Mouse (Mus musculus) adrenal gland, postnatal 4 days (tissue): ENCODE measurements around the gene Fundc1. TPM values are rescaled to one million over a fixed set of nuclear protein-coding genes. Genes with fewer than 3 reads are reported as not detected.
A peak's percentile ranks its signal among the peaks of the same experiment; 100 is the strongest.
"Not testable (repeated sequence)": the region's sequence is repeated elsewhere in the genome, so short reads cannot be mapped to it uniquely, and the experiment has no call there.

Experiments used
- DNase-seq, 2 experiments: peaks; one replicate each; pipeline ENCODE4 v3.0.0; 2021 to 2022; ENCODE audit warnings: low spot score in 2 of 2, mixed read lengths in 2 of 2
- long read RNA-seq, 2 experiments: library from polyadenylated mRNA; stranded (forward); transcript quantifications; one replicate each; pipeline ENCODE4 v2.0.0; 2021
- total RNA-seq, 2 experiments: library from RNA; stranded (reverse); gene quantifications; 2 replicates each; pipeline ENCODE4 v1.2.3; 2021

The Fundc1 gene
- total RNA-seq = 10 to 100 TPM; 47.0 to 52.8 TPM
- long read RNA-seq, experiment 1, transcript Fundc1-201 (5 exons, 1,983 nt) = major isoform, 46 of 51 reads
- long read RNA-seq, experiment 1, partial matches to known transcripts = 0 of 51 reads
- long read RNA-seq, experiment 1, other reads (novel, unspliced or antisense) = 4 of 51 reads
- long read RNA-seq, experiment 2, transcript Fundc1-201 (5 exons, 1,983 nt) = major isoform, 62 of 66 reads
- long read RNA-seq, experiment 2, partial matches to known transcripts = 0 of 66 reads
- long read RNA-seq, experiment 2, other reads (novel, unspliced or antisense) = 0 of 66 reads

DNA sequence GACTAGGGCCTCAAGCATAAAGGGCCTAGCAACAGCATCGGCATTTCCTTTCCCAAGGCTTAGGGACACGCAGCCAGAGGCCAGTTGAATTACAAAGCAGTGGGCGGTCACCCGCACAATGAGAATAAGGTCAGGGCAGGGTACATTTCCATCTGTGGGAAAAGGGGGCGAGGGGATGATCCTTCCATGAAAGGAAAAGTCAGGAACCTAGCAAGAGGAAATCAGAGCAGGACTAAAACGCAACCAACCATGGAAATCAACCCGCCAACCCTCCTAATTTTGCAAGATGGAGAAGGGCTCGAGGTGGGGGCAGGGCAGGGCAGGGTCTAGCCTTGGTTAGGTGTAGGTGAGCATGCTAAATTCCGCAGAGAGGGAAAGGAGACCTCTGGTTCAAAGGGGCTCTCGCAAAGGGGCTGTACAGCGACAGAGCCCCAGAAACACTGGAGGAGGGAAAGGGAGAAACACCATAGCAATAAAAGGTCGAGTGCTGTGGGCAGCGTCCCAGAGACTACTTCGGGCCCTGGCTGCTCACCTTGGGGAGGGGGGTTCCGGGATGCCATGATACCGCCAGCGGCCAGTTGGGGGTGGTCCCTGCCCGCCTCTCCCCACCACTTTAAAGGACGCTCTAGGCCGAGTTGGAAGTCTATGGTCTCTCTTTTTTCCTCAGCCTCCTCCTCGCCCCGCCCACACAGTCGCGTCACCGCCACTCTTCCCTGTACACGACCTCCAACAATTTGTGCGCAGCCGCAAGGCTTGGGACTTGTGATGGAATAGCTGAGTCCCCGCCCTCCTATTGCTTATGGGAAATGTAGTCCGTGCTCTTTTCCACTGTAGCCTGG, at the start of gene Fundc1:
Fundc1 (minus strand) TSS at position 705 of the 839 bp plus-strand sequence.
- DNase-seq = peak; percentile 55 to 78

DNA sequence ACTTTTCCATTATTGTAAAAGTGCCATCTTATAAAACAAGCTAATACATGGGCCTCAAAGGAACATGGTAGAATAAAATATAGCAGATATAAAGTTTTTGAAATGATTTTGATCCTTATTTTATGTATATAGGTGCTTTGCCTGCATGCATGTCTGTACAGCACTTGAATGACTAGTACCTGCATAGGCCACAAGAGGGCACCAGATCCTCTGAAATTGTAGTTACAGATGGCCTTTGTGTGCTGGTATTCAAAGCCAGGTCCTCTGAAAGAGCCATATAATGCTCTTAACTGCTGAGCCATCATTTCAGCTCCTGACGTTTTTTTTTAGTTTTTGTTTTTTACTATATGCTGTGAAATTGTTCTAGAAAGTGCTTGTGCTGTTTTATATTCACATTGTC, 39.1 kb upstream of the Fundc1 start:
- DNase-seq = no peak

DNA sequence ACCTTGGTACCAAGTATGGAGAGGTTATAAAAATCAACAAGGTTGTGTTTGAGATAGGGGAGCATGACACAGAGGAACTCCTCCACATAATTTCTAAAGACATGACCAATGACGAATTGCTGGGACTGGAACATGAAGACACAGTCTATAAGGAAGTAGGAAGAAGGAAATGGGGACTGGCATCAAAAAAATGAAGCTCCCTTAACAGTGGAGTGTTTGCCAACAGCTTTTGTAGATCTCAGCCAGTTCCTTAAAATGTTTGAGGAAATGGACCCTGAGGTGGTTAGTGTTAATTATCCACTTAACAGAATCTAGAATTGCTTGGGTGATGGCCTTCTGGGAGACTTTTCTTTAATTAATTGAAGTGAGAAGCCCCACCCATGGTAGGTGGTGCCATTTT, 36.6 kb upstream of the Fundc1 start:
- DNase-seq = no peak

DNA sequence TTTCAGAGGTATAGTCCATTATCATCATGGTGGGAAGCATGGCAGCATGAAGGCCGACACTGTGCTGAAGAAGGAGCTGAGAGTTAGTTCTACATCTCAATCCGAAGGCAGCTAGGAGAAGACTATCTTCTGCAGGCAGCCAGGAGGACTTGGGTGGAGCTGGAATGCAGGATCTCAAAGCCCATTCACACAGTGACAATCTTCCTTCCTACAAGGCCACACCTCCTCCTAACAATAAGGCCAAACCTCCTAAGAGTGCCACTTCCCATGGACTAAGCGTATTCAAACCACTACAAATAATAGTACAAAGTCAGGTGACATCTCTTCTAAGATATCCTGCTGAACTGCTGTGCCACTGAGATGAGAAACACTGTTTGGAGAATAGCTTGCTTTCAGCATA, 35.5 kb upstream of the Fundc1 start:
- DNase-seq = no peak

DNA sequence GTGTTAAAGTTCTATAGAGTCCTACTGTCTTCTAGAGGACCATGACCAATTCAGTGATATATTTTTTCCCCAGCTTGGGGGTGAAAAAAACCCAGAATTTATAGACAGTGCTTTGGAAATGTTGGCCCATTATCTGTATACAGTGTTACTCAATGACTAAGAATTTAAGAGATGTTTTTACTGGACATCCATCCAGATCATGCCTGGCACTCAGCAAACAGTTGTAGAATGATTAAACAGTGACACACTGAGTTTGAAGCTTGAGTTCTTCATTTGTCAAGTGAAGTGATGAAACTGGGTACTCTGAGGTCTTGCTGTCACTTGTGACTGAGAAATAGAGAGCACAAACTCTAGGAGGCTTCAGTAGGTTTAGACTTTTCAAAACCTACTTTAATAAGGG, 21.2 kb upstream of the Fundc1 start:
- DNase-seq = no peak

DNA sequence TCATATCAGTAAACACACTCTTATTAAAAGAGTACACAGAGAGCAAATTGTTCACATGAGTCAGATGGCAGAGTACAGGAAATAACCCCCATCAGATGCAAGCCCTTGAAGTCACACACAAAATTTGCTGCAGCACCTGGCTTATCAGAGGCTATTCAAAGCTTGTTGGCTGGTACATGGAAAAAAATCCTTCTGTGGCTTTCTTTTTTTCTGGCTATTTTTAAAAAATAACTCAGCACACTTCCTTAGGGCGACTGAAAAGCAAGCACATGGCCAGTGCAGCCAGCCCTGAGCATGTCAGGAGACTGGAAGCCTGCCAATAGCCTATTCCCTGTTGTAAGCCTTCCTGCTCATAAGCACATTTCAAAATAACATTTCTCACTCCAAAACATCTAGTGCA, 18.6 kb upstream of the Fundc1 start:
- DNase-seq = no peak

DNA sequence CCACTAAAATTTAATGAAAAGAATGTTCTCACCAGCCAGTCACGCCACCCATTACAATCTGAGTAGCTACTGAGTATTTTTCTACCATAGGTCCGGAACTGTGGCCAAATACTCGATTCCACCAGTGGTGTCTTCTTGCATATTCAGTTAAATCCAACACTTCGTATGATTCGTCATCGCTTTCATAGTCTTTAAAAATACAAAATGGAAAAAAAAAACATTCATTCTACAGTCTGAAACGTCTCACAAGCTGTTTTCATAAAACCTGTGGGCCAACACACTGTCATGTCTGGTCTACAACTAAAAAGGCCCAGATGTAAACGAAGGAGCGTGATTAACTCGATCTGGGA, 879 bp downstream of the Fundc1 start:
- DNase-seq = no peak

DNA sequence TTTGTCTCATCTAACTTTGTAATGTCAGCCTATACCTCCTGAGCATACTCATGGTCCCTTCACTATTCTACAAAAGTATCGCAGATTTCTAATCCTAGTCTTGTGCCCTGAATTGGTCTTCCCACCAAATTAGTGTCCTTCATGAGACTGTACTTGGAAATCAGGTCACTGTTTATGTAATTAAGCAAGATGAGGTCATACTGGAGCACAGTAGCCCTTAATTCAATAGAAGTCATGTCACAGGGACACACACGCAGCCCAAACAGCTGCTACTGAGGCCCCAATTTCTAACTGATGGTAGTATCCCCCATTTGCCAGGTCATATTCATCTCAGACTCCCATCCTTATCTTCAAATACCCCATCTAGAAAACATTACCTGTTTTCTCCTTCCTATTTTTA, 3.5 kb downstream of the Fundc1 start:
- no peak for DNase-seq

DNA sequence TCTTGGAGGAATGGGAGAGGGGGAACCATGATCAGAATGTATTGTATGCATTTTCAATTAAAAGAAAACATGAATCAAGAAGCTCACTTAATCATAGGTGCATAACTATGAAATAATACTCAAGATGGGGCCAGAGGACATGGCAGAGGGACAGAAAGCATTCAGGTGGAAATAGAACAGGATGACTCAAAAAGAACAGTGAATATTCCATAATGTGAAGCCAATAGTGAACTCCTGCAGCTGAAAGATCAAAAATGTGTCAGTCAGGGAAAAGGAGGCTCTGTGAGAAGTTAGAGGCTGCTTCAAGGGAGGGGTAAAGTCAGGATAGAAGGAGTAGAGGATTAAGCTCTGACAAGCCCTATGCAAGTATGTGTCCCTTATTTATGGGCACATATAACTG, 6.4 kb downstream of the Fundc1 start:
- no peak for DNase-seq

DNA sequence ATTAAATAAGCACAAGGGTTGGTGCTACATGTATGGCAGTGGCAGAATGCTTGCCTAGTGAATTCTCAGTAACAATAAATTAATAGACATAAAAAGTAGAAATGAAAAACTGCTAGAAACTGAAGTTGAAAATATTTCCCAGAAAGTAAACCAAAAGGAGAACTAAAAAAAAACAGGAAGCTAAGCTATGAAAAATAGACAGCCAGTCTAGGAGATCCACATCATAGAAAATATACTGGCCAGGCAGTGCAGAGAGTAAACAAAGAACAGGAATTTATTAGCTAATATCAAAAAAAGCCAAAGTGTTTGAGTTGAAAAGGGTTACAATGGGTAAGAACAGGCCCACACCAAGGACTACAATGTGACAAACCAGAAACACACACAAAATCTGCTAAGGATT, 7.4 kb downstream of the Fundc1 start:
- DNase-seq = no peak

DNA sequence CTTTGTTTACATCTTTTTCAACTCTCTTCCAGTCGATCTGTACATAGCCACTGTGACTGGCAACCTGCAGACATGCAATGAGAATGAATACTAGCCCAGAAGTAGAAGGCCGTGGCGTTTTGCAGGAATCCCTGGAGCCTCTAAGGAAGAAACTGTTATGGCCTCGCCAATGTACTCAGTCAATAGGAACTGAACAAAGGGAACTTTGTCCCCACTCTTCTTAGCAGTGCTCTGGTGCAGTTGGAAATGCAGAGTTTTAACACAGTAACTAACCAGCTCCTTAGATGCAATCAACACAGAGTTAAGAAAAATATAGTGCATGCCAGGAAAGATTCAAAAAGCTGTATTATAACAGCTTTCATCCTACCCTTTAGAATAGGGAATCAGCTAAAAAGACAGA, 13.4 kb downstream of the Fundc1 start:
- DNase-seq = no peak

DNA sequence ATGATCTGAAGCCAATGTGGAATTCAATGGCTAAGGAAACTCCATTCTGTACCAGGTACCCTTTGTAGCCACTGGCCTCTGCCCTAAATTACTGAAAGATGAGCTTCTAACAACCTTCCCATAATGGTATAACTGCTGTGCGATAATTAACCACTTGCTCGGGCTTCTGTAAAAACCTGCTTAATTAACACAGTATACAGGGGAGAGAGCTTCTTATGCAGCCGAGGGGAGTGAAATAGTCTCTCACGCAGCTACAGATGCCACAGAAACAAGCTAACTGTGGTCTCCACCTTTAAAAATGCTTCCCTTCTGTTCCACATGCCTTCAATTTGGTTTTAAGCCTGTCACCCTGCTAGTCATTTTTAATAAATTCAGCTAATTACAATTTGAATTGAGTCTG, 17.6 kb downstream of the Fundc1 start:
- no peak for DNase-seq

DNA sequence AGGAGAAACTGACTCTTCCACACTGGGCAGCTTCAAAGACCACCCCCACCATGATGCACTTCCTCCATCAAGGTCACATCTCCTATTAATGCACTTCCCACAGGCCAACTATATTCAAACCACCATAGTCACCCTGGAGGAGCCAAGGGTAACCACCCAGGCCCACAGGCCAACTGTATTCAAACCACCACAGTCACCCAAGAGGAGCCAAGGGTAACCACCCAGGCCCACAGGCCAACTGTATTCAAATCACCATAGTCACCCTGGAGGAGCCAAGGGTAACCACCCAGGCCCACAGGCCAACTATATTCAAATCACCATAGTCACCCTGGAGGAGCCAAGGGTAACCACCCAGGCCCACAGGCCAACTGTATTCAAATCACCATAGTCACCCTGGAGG, 20.5 kb downstream of the Fundc1 start:
- DNase-seq = not testable (repeated sequence)

DNA sequence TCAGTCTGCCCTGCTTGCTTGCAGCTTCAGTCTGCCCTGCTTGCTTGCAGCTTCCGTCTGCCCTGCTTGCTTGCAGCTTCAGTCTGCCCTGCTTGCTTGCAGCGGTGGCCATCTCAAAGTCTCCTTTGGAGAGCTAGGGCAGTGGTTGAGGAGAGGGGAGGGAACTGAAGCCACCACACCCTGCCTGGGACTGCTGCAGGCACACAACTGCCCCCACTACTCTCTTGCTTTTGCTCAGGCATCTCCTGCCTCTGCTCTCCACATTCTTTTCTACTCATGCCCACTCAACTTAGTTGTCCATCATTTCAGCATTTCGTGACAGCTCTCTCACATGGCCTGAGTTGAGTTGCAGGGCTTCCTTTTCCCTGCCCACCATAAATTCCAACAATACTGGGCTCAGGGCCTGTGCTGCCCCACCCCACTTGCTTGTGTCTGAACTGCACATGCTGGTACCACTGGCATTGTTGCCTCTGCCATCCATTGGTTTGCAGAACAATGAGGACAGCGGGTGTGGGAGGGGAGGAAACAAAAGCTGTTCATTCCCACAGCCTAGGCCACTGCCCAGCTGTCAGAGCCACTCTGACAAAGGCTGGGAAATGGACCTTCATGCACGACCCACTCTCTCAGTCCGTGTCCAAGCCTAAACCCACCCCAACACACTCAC, 24.9 kb downstream of the Fundc1 start:
- no peak for DNase-seq

DNA sequence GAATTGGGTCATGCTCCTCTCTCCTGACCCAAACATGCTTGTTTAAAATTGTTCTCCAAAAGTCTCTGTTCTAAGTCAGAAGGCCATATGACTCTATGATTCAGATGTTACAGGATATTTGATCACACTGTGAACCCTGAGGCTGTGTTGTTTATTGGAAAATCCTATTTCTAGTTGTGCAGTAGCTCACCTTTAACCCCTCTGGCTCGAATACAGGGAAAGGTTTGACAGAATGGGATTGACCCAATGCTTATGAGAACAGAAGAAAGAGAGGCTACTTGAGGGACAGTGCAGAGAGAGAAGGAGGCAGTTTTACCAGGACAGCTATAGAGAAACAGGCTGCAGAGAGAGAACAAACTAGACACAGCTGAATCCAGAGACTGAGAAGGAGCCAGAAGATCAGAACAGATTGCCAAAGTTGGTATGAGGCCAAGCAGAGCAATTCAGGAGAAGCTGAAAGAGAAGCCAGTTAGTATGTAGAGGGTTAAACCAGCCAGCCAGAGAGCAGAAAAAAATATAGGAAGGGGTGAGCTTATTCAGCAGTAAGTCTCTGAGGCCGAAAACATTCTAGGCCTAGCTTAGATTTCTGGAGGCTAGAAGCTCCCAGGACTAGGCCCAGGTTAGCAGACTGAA, 27.1 kb downstream of the Fundc1 start:
- no peak for DNase-seq

DNA sequence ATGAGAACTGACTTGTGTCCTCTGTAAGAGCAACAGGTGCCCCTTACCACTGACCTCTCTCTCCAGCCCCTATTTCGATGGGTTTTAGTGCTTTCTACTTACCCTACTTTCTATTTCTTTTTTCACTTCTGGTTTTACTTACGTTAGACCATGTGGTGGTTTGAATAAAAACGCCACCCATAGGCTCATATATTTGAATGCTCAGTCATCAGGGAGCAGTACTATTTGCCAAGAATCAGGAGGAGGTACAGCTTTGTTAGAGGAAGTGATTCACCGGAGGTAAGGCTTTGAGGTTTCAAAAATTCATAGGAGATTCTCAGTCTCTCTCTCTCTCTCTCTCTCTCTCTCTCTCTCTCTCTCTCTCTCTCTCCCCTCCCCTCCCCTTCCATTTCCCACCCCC, 34.4 kb downstream of the Fundc1 start:
- no peak for DNase-seq

DNA sequence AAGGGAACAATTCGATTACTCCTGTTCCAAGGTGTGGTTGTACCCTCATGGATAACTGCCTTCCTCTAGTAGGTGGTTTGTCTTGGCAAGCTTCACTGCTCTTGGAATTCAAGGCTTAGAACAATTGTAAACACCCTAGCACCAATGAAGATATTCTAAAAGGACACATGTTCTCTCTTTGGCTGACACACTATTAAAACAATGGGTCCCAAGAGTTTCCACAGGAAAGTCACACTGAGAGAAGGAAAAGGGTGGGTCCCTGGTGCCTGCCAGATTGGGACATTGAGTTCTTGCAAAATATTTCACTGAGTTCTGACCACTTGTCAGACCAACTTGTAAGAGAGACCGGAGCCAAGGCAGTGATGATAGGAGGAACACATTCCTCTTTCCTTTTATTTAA, 45.1 kb downstream of the Fundc1 start:
- DNase-seq = no peak

DNA sequence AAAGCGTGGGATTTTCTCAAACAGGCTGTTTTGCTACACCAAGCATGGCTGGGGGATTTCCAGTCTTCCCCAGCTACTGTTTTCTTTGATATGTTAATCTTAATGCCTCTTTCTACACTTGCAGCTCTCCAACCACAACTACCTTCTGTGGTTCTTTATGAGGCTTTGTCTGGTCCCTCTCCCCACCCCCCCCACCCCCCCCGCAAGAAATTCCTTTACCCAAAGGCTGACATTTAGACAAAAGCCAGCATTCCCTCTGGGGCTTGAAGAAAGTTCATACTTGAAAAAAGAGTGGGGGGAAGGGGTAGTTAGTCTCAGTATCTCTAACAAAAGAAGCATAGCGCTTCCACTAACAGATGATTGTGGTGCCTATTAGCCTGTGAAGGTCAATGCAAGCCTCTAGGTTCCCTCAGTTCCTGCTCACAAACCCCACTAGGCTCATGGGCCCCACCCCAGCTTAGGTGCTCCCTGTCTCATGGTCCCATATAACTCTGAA, 50.9 kb downstream of the Fundc1 start:
- DNase-seq = no peak

DNA sequence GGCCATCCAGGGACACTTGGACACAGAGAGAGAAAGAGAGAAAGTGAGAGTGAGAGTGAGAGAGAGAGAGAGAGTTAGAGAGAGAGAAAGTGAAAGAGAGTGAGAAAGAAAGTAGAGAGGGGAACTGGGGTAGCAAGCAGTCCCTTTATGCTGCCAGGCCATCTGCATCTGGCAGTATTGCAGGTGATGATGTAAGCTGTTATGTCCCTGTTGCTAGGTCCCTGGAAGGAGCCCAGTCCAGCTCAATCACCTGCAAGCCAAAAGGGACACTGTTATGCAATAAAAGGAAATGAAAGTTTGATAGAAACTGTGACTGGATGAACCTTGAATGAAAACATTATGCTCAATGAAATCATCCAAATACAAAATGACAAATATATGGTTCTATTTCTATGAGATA, 52.0 kb downstream of the Fundc1 start:
- DNase-seq = no peak

DNA sequence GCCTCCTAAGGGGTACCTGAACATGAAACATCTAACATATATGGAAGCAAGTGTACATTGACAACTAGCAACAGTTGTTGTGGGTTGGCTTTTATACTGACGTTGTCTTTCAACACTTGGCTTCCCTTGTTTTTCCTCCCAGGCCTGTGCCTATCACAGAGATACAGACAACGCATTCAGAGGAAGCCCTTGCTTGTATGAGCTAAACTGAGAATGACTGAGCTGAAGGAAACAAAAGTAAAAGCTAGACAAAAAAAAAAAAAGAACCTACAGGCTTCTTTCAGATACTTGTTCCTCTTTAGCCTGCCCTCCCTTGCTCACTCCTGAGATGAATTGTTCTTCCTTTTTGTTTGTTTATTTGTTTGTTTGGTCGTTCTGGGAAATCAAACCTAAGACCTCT, 58.1 kb downstream of the Fundc1 start:
- DNase-seq = no peak

DNA sequence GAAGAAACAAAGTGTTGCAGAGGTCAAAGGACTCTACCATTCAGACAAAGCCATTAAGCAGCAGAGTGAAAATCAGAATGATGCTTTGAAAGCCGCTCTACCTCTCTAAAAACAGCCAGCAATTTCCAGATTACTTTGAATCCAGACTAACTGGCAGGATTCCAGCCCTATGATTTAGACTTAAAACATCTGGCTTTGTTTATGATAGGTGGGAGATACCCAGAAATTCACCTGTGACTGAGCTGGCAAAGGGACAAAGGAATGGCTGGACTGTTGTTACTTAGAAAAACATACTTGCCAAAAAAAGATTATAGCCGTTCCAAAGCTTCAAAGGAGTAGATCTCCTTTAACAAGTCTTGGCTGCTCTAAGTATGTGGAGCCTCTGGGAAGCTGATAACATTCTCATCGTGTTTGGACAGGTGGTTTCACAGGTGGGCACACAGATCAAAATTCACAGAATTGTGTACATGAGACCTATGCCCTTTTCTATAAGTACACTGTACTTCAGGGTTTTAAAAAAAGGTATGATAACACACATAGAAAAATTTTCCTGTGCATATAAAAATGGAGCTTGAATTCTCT, 60.0 kb downstream of the Fundc1 start:
- DNase-seq = no peak
